In the genomic region with DNA sequence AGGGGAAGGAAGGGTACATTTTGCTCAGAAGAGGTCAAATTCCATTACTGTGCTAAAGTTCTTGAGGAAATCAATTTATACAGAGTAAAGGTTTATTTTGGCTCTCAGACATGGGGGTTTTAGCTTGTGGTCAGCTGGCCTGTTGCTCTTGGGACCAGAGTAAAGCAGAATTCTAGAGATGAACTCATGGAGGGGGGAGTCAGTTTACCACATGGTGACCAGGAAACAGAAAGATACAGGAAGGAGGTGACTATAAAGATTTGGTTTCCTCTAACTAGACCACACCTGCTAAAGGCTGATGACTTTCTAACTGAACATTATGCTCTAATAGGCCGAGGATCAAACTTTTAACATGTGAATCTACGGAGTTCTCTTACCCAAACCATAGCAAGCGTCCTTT, we compare ENCODE assay signal across 16 mouse cellular contexts.
"Had no signal": no experiment of that assay in that cellular context is flagged by ENCODE, and none has a peak within 500 bp of the region (broad histone marks: within the 10 kb centered on the region; RNA-seq: fewer than 3 reads in every experiment).

No protein-coding gene starts in this region.

- H3K27ac ChIP-seq: kidney, embryonic 15.5 days; left cerebral cortex, adult 2 months; liver, embryonic 13.5 days; stomach, embryonic 15.5 days had no signal

- H3K4me3 ChIP-seq: kidney, embryonic 15.5 days; left cerebral cortex, adult 2 months; liver, embryonic 13.5 days; stomach, embryonic 15.5 days had no signal

- ATAC-seq: lung, postnatal 0 days had no signal

- H3K4me1 ChIP-seq: stomach, embryonic 15.5 days had no signal

- DNase-seq: kidney, adult 8-10 months; kidney, postnatal 10 days; kidney, postnatal 36 days; layer of hippocampus, postnatal 36 days; liver, embryonic 13.5 days; lung, embryonic 14.5 days; midbrain, embryonic 14.5 days; right cerebral cortex, adult 18-20 months; right cerebral cortex, postnatal 25 days; spleen, adult 18-20 months; thymus, adult 18-20 months; thymus, postnatal 36 days had no signal
